ENCODE assay signal across 25 mouse cellular contexts in genomic region chr14:16246340-16246912, GRCm38 (mm10). TPM values are rescaled to one million over a fixed set of nuclear protein-coding genes. Genes with fewer than 3 reads are reported as not detected.
DNase-seq lines count a peak whose midpoint lies in the region; ATAC-seq and TF ChIP-seq lines count a peak whose summit lies in the region.
"Had no signal": no experiment of that assay in that cellular context is flagged by ENCODE, and none has a peak within 500 bp of the region (broad histone marks: within the 10 kb centered on the region; RNA-seq: fewer than 3 reads in every experiment).

No protein-coding gene starts in this region.

- DNase-seq in liver, embryonic 13.5 days = no peak
- DNase-seq in liver, postnatal 0 days = no peak
- peak; percentile 45 for DNase-seq in Muller cell, postnatal 12 days (ENCODE audit: inconsistent ontology term)
- DNase-seq in kidney, adult 9 months = peak; percentile 46
- no peak for DNase-seq in cerebellum, postnatal 36 days
- DNase-seq in urinary bladder, postnatal 4 days (ENCODE audit: low spot score in 2 of 2) = no peak
- DNase-seq: adrenal gland, postnatal 36 days; cerebellum, adult 9-10 months; forebrain, postnatal 0 days; gastrocnemius, postnatal 14 days; heart, adult 18-20 months; heart, postnatal 14 days; lung, embryonic 14.5 days; midbrain, embryonic 14.5 days; right cerebral cortex, postnatal 14 days; spleen, adult 18-20 months; thymus, postnatal 36 days had no signal

- H3K9me3 ChIP-seq in liver, embryonic 13.5 days (replicated peaks) = no peaks in the 10 kb centered on the region
- H3K9me3 ChIP-seq in liver, postnatal 0 days (ENCODE audit: low read length) = no peaks in the 10 kb centered on the region
- H3K9me3 ChIP-seq in liver, embryonic 16.5 days (replicated peaks; ENCODE audit: control insufficient read depth, low read length) = no peaks in the 10 kb centered on the region
- H3K9me3 ChIP-seq: embryonic facial prominence, embryonic 15.5 days; heart, embryonic 13.5 days; limb, embryonic 12.5 days; neural tube, embryonic 12.5 days had no signal

- H3K4me1 ChIP-seq in liver, embryonic 13.5 days (replicated peaks) = peaks cover 79% of the 10 kb centered on the region
- peaks cover 55% of the 10 kb centered on the region for H3K4me1 ChIP-seq in liver, postnatal 0 days (ENCODE audit: insufficient read depth)
- H3K4me1 ChIP-seq in liver, embryonic 16.5 days (ENCODE audit: control insufficient read depth, low read depth, low read length) = peaks cover 52% of the 10 kb centered on the region

- H3K4me3 ChIP-seq in liver, embryonic 13.5 days (replicated peaks) = no peak overlapping the region
- H3K4me3 ChIP-seq in liver, postnatal 0 days (ENCODE audit: low read depth, low read length) = no peak overlapping the region
- no peak overlapping the region for H3K4me3 ChIP-seq in liver, embryonic 16.5 days (ENCODE audit: low read depth, low read length)
- H3K4me3 ChIP-seq: embryonic facial prominence, embryonic 15.5 days; heart, embryonic 13.5 days; layer of hippocampus, adult 2 months; limb, embryonic 12.5 days; neural tube, embryonic 12.5 days had no signal

- H3K4me2 ChIP-seq in liver, embryonic 13.5 days = no peak overlapping the region
- H3K4me2 ChIP-seq in liver, postnatal 0 days (ENCODE audit: low read depth, low read length) = no peak overlapping the region
- no peak overlapping the region for H3K4me2 ChIP-seq in liver, embryonic 16.5 days (ENCODE audit: low read depth, low read length)
- H3K4me2 ChIP-seq: embryonic facial prominence, embryonic 15.5 days; heart, embryonic 13.5 days; limb, embryonic 12.5 days; lung, embryonic 14.5 days; neural tube, embryonic 12.5 days had no signal

- no peak for TF ChIP-seq EP300 in liver, postnatal 0 days (IDR thresholded peaks at IDR 0.05; ENCODE audit: low read depth)

- no peak overlapping the region for H3K9ac ChIP-seq in liver, embryonic 13.5 days
- H3K9ac ChIP-seq in liver, postnatal 0 days (replicated peaks) = no peak overlapping the region
- 0 out of 2 replicates have a peak overlapping the region, but pooled peaks have one; percentile 7 for H3K9ac ChIP-seq in liver, embryonic 16.5 days (ENCODE audit: low read depth, low read length)
- H3K9ac ChIP-seq: embryonic facial prominence, embryonic 15.5 days; forebrain, postnatal 0 days; heart, embryonic 13.5 days; limb, embryonic 12.5 days; lung, embryonic 14.5 days; neural tube, embryonic 12.5 days had no signal

- no peaks in the 10 kb centered on the region for H3K27me3 ChIP-seq in liver, embryonic 13.5 days
- no peaks in the 10 kb centered on the region for H3K27me3 ChIP-seq in liver, postnatal 0 days (ENCODE audit: insufficient read depth, low read length)
- no peaks in the 10 kb centered on the region for H3K27me3 ChIP-seq in liver, embryonic 16.5 days (ENCODE audit: control insufficient read depth, insufficient read depth, low read depth, low read length)
- H3K27me3 ChIP-seq: embryonic facial prominence, embryonic 15.5 days; heart, embryonic 13.5 days; limb, embryonic 12.5 days; neural tube, embryonic 12.5 days had no signal

- peak overlapping the region; percentile 83 for H3K27ac ChIP-seq in liver, embryonic 13.5 days
- no peak overlapping the region for H3K27ac ChIP-seq in liver, postnatal 0 days (ENCODE audit: low read depth)
- H3K27ac ChIP-seq in liver, embryonic 16.5 days (ENCODE audit: low read length) = peak overlapping the region; percentile 29; the same call in 1 of the 2 replicates
- H3K27ac ChIP-seq: embryonic facial prominence, embryonic 15.5 days; heart, embryonic 13.5 days; hindbrain, postnatal 0 days; layer of hippocampus, adult 2 months; limb, embryonic 12.5 days; neural tube, embryonic 12.5 days had no signal

- WGBS in liver, embryonic 13.5 days (ENCODE audit: insufficient replicate concordance) = 56% methylated on average over 2 of the region's 2 CpGs
- WGBS in liver, postnatal 0 days (ENCODE audit: insufficient replicate concordance) = 63% methylated on average over 2 of the region's 2 CpGs
- 36% methylated on average over 2 of the region's 2 CpGs for WGBS in liver, embryonic 16.5 days (ENCODE audit: insufficient replicate concordance)

- no peak for ATAC-seq in liver, embryonic 13.5 days (ENCODE audit: low read depth)
- ATAC-seq in liver, postnatal 0 days = no peak
- no peak for ATAC-seq in liver, embryonic 16.5 days (ENCODE audit: low read depth)
- ATAC-seq: forebrain, postnatal 0 days; hindbrain, postnatal 0 days; intestine, embryonic 16.5 days had no signal

- TF ChIP-seq CTCF in liver, postnatal 0 days (IDR thresholded peaks at IDR 0.05; ENCODE audit: low read depth) = no peak

- no peaks in the 10 kb centered on the region for H3K36me3 ChIP-seq in liver, embryonic 13.5 days
- no peaks in the 10 kb centered on the region for H3K36me3 ChIP-seq in liver, postnatal 0 days (replicated peaks; ENCODE audit: insufficient read depth, low read length)
- no peaks in the 10 kb centered on the region for H3K36me3 ChIP-seq in liver, embryonic 16.5 days (ENCODE audit: control insufficient read depth, insufficient read depth)
- H3K36me3 ChIP-seq: embryonic facial prominence, embryonic 15.5 days; heart, embryonic 13.5 days; limb, embryonic 12.5 days; neural tube, embryonic 12.5 days had no signal

RNA-seq across cellular contexts. Expression of gene Ngly1, which starts 2.7 kb away (rescaled TPM):
- 20.3 and 24.4 TPM in 2 replicates for polyA plus RNA-seq in liver, embryonic 13.5 days (2015; fragmentation: Nextera tagmentation; extraction: Ambion mirVana)
- polyA plus RNA-seq in liver, postnatal 0 days (2015; fragmentation: Nextera tagmentation; extraction: Ambion mirVana) = 19.9 and 20.0 TPM in 2 replicates
- polyA plus RNA-seq in liver, embryonic 16.5 days (2015; fragmentation: Nextera tagmentation; extraction: Ambion mirVana) = 17.8 and 21.5 TPM in 2 replicates

RNA-seq across cellular contexts. Expression of gene Oxsm, which starts 3.2 kb away (rescaled TPM):
- polyA plus RNA-seq in liver, embryonic 13.5 days (2015; fragmentation: Nextera tagmentation; extraction: Ambion mirVana) = 2.2 and 2.6 TPM in 2 replicates
- 2.9 and 3.2 TPM in 2 replicates for polyA plus RNA-seq in liver, postnatal 0 days (2015; fragmentation: Nextera tagmentation; extraction: Ambion mirVana)
- 2.6 and 2.8 TPM in 2 replicates for polyA plus RNA-seq in liver, embryonic 16.5 days (2015; fragmentation: Nextera tagmentation; extraction: Ambion mirVana)

Comparison
In these comparisons a context has a peak if more than half of its experiments do, and no peak if none do; other contexts are left out.
1. DNase-seq: peak in Muller cell, postnatal 12 days (single experiment) and kidney, adult 9 months (single experiment); none in liver, embryonic 13.5 days (single experiment), liver, postnatal 0 days (single experiment), cerebellum, postnatal 36 days (0 of 2) and urinary bladder, postnatal 4 days (0 of 2).